Mouse (Mus musculus) lung, postnatal 4 days (tissue): Measurements from ENCODE around the gene Itga1.

ENCODE experiments used
- DNase-seq, 2 experiments: peaks; one replicate each; pipeline ENCODE4 v3.0.0; 2021

The Itga1 gene

DNA sequence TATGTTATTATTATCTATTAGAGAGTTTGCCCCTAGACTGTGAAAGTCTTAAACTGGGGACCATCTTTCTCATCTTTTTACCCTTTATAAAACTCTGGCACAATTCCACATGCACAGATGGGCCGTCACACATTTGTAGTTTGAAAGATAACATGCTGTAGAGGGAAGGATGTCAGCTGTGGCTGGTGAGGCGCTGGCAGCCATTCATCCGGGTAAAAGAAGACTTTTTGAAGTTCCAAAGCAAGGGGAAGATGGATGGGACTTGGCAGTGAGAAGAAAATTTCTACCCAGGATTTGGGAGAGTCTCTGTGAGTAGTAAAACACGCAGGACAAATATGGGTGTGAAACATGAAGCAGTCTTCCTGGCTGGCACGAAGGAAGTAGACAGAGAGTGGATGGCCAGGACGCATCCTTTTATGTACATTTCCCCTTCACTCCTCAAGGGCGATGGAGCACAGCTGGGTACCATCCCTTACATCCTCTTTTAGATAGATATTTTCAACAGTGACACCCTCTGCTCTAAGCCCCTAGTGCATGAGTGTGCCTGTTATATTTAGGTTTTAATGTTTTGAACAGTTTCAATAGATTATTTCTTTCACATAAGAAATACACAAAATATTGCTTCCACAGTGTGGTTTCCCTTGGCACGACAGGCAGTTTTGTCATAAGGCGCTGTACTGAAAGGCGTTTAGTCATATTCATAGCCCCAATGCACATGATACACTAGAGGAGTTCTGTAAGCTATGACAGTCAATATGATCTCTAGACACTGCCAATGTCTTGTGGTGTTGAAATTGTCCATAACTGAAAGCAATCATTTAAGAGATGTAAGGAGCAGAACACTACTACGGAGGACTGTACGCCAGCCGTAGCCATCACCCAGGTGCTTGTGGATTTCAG lies 50.9 kb downstream of the Itga1 start:
- DNase-seq: peak; percentile 38 to 76

DNA sequence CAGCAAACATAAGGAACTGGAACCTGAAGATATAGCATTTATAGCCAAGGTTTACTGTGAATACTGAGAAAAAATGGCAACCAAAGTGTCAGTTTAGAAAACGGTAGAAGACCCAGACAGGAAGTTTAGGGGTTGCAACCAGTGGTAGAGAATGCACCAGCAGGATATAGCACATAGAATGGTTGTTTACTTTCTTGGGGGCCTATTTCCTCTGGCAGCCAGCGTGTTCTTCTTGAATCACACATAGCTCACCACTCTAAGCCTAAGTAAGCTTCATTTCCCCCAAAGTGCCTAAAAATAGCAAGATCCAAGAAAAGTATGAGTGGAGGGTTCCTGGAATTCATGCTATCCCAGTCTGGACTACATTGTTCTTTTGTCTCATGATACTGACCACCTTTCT lies 59.1 kb downstream of the Itga1 start:
- DNase-seq: no peak

DNA sequence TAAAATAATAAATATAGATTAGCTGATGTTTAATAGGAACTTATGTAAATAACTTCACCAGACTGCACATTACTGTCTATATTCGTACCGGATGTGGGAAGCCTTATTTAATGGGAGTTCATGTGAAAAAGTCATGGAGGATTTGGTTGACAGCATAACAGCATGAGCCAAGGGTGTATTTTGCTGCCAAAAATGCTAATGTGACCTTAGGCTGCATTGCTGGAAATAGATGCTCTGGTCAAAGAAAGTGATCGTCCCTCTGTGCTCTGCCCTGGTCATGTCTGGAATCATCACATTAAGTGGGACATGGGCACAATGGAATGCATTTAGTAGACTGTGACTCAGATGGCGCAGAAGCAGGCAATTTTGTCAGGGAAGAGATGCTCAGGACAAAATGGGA lies 64.5 kb downstream of the Itga1 start:
- DNase-seq: no peak

DNA sequence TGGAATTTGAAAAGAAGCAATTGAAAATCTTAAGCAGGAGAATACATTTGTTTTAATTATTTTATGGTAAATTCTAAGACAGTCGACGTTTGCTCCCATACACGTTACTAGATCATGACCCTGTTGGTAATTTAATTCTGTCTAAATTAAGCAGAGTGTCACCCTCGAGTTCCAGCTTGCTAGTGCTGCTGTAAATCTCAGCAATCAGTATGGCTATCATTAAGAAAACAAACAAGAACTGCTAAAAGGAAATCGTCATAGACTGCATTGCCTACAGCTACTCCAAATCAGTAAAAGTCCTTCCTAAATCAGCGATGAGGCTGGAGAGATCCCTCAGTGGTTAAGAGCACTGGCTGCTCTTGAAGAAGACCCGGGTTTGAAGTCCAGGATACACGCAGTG lies 66.4 kb downstream of the Itga1 start:
- DNase-seq: no peak

DNA sequence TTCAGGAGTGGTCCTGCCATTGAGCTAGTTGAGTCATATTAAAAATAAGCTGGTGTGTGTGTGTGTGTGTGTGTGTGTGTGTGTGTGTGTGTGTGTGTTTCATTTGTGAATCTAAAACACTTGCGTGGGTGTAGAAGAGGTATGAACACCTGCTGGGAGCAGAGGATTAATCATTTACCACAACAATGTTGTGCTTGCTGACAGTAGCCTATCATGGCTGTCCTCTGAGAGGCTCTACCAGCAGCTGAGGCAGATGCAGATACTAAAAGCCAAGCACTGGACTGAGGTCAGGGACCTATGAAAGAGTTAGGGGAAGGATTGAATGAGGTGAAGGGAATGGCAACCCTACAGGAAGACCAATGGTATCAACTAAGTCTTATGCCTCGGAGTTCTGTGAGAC lies 68.6 kb downstream of the Itga1 start:
- no peak for DNase-seq

DNA sequence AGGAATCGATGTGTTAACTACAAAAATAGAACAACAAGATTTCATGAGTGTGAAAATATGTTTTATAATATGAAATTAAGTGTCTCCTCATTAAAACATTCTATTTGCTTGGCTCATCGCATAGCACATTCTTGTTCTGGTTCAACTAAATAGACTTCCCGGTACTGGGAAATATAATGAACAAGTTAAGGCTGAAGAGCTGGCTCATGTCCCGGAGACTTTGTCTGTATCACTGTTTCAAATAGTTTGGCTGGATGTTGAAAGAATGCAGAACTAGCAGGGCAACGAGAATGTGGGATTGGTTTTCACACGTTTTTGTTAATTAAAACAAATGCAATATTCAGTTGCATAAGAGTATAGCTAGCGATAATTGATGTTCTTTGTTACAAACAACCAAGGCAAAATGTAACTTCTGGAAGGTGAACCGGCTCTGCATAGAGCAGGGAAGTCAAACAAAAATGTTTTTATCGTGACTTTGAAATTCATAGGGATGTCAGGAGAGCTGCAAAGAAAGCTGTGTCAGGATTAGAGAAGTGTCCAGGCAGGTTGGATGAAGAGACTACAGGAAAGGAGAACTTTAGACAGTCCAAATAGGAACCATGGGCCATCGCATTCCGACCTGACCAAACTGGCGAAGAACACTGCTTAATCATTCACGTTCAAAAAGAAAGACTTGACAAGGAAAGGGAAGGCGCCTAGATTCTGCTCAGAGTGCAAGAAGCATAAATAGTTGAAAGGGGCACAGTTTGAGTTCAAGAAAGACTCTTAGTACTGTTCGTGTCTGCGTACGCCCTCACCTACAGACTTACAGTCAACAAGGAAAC lies 70.4 kb downstream of the Itga1 start:
- peak; percentile 26 to 28 for DNase-seq

DNA sequence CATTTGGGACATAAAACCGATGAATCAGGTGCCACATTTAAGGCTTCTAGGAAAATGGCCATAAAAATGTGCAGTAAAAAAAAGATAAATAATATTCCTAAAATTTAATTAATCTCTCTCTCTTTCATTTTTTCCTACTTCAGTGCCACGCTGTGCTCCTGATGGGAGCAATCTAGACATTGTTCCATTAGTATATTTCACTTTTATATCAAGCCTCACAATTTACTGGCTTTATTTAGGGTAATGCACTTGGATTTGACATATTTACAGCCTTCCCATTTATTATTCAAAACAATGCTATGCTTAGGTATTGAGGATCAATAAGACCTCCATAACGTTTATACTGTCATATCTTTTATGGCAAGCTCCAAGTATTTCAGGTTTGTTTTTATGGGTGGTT lies 76.4 kb downstream of the Itga1 start:
- DNase-seq: no peak

DNA sequence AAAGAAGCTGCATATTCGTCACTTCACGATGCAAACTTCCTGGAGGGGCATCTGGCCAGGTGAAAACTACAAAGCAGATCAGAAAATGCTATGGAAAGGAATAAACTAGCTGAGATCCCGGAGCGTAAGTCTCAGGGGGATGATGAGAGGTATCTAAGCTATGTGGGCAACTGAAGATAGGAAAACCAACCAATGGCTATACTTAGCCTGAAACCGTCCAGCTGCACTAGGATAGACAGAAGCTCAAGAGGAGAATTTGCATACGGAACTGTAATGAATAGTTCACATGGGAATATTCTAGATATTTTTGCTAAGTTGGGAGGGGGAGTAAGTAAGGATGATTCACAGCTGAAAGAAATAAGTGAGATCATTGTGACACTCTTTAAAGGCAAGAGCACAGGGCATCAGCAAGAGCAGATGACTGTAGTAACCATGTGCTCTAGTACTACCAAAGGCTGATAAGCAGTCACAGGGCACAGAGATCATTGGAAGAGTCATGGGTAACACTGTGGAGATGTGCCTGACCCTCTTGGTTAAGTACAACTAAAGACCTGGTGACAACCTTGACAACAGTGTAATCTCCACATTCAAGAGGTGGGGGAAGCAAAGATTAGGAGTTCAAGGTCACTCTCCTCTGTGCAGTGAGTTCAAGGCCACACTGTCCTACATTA lies 79.5 kb downstream of the Itga1 start:
- no peak for DNase-seq

DNA sequence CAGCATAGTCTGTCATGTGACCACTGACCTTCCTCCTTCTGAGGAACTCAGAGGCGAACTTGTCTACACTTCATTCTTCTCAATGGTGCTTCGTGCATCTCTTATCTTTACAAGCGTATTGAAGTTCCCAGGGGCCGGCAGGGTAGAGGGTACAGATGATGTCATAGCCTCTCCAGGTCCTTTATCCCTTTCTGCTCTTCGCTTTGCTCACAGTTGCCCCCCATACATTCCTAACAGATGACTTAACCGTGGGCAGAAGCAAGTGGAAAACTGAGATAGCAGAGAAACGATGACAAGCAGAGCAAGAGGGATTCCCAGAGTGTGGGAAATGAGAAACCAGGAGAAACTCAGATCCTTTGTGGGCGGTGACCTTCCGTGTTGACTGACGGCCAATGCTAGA lies 80.4 kb downstream of the Itga1 start:
- no peak for DNase-seq

DNA sequence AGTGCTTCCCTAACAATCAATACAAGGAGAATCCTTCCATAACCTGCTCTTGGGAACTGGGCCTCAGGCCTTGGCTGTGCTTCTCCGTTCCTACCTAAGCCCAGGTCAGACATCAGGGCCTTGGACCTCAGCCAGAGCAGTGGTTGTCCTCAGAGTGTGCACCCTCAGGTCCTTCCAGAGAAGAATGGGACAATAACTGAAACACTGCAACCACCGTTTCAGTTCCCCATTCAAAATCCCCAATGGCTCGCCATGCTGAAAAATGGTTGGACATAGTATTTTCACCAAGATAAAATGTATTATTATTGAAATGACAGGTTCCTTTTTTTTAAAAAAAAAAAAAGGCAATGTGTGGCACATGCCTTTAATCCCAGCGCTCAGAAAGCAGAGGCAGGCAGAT lies 81.0 kb downstream of the Itga1 start:
- no peak for DNase-seq

DNA sequence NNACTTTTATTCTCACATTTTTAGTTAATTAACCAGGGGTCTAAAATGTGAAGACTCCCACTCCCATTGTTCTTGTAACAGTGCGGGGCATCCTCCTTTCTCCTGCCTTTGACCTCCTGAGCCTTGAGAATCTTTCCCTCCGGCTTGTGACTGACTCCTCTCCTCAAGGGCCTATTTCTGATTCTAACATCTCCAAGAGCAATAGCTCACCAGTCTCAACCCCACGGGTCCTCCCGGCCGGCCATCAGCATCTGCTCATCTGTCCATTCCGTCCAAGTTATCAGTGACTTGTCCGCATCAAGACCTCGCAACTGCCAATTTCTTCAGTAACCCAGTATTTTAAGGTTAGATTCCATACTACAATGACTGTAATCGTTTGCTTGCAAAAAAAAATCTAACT lies 84.2 kb downstream of the Itga1 start:
- no peak for DNase-seq

DNA sequence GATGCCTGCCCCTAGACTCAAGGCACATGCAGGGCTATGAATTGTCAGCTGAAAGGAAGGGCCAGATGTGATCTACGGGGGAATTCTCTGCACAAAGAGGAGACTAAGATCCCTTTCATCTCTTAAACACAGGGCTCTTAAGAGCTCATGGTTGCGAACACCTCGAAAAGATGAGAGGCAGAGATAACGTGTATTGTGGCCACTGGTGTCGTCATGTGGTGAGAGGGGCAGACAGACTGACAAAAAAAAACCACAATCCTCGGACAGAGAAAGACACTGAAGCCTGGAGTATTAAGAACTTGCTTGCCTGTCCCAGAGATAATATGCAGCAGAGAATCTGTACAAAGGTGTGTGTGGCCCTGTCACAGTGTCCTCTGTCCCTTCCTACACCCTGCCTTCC lies 90.2 kb downstream of the Itga1 start:
- no peak for DNase-seq

DNA sequence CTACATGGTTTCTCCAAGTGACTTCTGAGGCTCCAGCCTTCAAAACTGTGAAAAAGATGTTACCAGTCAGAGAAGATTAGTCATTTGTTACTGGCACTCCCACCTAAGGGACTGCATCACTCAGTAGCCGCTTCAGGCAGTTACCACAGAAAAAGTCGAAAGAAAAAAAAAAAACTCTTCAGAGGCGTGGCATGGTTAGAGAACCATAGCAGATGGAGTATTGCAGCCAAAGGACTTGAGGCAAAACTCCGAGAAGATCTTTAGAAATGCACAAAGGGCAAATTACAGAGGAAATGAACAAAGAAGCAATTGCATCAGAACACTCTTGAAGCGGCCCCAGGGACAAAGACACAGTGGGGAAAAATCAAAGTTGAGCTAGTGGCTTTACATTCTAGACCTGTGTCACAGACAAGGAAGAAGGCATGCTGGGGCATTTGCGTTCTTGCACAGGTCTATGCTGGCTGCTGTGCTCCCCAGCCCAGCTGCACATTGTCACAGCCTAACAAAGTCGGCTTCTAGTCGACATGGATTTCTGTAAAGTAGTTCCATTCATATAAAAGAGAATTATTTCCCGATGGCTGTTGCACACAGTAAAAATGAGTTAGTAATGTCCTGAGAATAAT lies 95.4 kb downstream of the Itga1 start:
- no peak for DNase-seq

DNA sequence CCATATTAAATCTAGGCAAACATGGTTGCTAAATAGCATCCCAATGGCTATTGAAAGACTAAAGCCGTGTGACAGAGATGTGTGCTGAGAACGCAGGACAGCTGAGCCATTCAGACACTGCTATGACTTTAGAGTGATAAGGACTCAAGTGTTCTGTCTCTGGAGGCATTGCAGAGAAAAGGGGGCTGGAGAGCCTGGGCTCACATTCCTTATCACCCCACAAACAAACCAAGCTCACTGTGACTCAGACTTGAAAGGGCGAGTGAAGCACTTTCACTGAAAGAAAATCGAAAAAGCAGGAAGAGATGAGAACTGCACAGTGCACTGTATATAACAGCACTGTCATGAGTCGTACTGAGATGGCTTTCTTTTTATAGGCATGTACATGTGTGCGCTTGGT lies 96.4 kb downstream of the Itga1 start:
- DNase-seq: no peak

DNA sequence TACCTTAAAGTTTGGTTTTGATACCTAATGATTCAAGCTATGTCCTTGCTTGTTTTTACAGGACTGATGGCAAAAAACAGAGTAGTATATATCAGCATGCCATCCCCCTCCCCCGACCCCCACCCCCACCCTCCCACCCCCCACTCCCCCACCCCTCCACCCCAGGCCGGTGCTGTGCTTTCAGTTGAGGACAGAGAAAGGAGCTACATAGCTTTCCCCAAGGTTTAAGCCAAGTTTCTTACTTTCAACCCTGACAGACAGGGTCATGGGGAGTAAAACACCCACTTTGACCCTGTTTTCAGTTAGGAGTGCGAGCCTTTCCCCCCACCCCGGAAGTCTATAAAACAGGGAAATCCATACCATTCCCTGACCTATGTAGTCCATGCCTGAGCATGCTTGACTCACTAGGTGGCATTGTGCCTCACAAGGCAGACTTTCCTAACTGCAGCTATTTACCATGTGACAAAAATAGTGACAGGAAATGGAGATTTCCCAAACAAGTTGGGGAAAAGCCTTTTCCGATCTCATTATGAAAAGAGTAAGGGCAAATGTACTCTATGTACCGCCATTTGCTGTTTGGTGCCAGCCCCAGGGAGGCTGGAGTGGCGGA lies 98.2 kb downstream of the Itga1 start:
- no peak for DNase-seq

DNA sequence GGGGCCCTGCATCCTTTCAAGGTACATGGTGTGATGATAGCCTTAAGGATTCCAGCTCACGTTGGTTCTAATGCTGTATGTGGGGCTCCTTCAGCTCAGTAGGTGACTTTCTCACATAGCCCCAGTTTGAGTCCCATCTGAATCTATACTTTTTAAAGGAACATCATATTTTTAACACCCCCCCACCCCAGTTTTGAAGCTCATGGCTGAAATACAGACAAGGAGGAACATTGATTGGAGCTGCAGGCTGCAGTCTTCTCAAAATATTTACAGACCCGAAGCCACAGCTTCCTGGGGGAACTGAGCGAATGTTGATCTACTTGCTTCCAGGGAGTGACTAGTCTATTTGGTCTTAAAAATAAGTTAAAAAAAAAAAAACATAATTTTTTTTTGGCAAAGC lies 98.9 kb downstream of the Itga1 start:
- DNase-seq: no peak

DNA sequence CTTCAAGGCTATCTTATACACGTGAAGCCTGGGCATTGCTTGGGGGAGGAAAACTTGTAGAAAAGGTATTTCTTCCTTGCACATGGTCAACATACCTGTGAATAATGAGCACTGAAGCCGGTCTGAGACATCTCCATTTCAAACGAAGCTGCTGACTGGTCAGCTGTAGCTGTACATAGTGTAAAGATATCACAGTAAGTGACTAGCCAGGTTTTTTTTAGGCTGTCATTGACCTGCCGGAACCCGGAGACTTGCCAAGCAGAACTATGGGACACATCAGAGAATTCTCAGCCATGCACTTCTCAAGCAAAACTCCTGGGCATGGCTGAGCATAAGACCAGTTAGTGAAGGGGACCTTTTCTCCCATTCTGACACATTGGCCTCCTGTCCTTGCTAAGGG lies 99.6 kb downstream of the Itga1 start:
- no peak for DNase-seq

DNA sequence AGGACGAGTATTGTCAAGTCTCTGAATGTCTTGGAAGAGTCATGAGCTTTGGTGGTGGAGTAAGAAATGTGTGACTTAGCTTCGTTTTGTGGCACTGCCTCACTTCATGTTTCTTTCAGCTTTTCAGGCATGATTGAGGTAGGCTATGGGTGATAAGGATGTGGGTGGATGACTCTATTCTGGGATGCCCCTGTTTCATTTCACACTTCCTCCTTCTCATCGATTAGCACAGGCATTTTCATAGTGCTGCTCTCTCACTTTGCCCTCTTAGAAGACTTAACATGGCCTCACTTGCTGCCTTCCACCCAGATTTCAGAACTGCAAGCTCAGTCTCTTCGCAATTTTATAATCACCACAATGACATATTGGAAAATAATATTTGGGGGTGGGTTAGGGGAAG lies 102.2 kb downstream of the Itga1 start:
- DNase-seq: no peak

DNA sequence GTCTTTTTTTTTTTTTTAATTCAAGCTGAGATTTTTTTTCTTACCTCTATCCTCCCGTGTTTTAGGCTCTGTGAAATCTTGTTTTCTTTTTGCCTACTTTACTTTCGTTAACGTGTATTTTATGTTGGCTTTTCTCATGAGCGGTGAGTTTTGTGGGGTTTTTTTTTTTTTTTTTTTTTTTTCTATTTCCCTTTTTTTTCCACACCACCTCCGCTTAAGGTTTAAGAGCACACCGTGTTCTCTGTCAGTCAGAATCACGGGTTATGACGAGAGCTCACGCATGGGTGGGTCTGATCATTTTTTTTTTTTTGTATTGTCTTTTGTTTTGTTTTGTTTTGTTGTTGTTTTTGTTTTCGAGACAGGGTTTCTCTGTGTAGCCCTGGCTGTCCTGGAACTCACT lies 103.7 kb downstream of the Itga1 start:
- DNase-seq: no peak

DNA sequence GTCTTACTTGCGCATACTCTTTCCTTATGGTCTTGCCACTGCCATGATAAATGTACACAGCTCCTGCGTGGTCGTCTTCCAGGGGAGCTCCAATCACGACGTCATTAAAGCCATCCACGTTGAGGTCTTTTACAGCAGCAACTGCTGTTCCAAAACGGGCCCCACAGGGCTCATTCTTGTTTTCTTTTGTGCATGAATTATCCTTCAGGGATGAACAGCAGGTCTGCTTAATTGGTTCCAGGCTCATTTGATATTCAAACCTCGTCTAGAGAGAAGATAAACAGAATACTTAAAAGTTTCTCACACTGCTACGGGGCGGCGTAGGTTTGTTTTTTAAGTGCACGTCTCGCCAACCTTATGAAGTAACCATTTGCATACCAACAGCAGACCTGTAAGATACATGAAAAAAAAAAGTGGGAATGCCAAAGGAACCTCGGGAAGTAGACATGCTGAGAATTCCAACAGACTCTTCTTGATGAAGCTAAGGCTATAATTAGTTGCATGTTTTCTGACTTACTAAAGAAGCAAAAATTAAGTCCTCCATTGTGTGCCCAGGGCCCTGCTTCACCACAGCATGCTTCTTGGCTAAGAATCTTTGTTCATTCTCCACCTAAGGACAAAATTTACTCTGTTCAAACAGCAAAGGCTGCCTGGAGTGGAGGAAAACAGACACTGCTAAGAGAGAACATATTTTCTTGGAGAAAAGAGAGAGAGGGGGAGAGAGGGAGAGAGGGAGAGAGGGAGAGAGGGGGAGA lies 109.3 kb downstream of the Itga1 start:
- DNase-seq: no peak

DNA sequence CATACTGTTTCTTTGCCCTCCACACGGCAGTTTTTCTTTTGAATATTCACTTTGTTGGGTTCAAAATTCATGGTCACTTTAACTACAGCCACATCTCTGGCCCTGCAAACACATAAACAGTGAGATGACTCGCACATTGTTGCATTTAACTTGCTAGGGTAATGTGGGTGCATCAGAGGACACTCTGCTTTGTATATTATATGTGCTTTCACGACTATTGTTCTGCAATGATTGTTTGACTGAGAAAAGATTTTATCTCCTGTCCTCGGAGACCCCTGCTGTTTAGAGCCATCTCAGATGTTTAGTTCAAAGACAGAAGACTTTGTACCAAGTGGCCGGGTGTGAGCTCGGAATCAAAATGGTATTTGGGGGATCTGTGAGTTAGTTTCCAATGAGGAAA lies 114.1 kb downstream of the Itga1 start:
- no peak for DNase-seq

DNA sequence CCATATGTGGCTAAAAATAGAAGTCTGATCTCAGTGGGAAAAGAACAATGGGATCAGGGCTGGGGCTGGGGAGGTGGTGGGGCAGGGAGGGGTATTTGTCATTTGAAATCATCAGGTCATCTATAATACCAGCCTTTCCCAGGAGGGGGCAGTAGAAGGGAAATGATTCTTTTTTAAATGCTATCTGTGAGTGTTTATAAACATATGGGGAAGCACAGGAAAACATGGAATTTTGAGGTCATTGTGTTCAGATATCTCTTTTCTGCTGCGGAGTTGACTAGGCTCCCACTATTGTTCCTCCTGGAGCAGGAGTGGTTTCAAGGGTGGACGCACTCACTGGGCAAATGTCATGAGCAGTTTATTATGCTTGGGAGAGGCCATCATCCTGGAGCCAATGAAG lies 114.6 kb downstream of the Itga1 start:
- DNase-seq: peak; percentile 50 to 69
